Mouse (Mus musculus): Measurements from ENCODE around the gene Ndufa8. TPM values are rescaled to one million over a fixed set of nuclear protein-coding genes. Genes with fewer than 3 reads are reported as not detected.

The Ndufa8 gene
- polyA plus RNA-seq, 2 experiments = 56.1 to 128 TPM

GRCm38 (mm10) chr2:36000390-36000789 lies 48.8 kb downstream of the Ndufa8 start:
- Histone ChIP-seq H3K9me3 (ENCODE audit: control insufficient read depth, low read length) (no peaks in the 10 kb centered on the region), H3K4me3 (ENCODE audit: insufficient read depth in 1 of 2, low read depth in 2 of 2, low read length in 2 of 2) (no peak overlapping the region), H3K36me3 (replicated peaks; ENCODE audit: control insufficient read depth, insufficient read depth, low read depth) (no peaks in the 10 kb centered on the region), H3K4me1 (replicated peaks; ENCODE audit: control insufficient read depth in 2 of 2, insufficient read depth in 2 of 2, low read length in 1 of 2) (no peaks in the 10 kb centered on the region), H3K27ac (no peak overlapping the region), H3K27me3 (ENCODE audit: control insufficient read depth, insufficient read depth, low read length) (no peaks in the 10 kb centered on the region), H3K9ac (replicated peaks) (no peak overlapping the region), H3K4me2 (ENCODE audit: low read depth) (no peak overlapping the region)
- 21% methylated on average over 1 of the region's 1 CpGs for WGBS (ENCODE audit: insufficient replicate concordance)
- DNase-seq (ENCODE audit: low read depth in 3 of 3, low spot score in 3 of 3) (no peak), ATAC-seq (ENCODE audit: insufficient read depth) (no peak)
- TF ChIP-seq EP300 (IDR thresholded peaks at IDR 0.05; ENCODE audit: low read depth) = no peak
- TF ChIP-seq CTCF (IDR thresholded peaks at IDR 0.05; ENCODE audit: low read depth) = no peak

DNA sequence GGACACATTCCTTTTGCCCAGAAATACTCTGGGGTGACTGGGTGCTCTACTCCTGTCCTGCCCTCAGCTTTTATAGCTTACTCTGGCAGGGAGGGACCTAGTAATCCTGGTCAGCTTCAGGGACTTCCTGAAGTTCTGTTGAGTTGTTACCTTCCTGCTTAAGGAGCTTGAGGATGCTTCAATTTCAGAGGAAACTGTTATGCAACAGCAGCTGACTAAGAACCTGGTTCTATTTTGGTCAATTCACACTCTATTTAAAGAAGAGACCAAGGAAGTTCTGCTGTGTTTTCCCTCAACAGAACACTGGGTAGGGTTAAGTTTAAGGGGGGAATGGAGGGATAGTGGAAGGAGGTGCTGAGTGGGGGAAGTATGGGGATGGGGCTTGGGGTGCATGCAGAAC lies 50.0 kb downstream of the Ndufa8 start:
- Histone ChIP-seq H3K9me3 (ENCODE audit: control insufficient read depth, low read length) (no peaks in the 10 kb centered on the region), H3K4me3 (ENCODE audit: insufficient read depth in 1 of 2, low read depth in 2 of 2, low read length in 2 of 2) (no peak overlapping the region), H3K27ac (no peak overlapping the region), H3K27me3 (ENCODE audit: control insufficient read depth, insufficient read depth, low read length) (no peaks in the 10 kb centered on the region), H3K4me2 (ENCODE audit: low read depth) (no peak overlapping the region), H3K36me3 (replicated peaks; ENCODE audit: control insufficient read depth, insufficient read depth, low read depth) (no peaks in the 10 kb centered on the region), H3K9ac (replicated peaks) (no peak overlapping the region), H3K4me1 (replicated peaks; ENCODE audit: control insufficient read depth in 2 of 2, insufficient read depth in 2 of 2, low read length in 1 of 2) (no peaks in the 10 kb centered on the region)
- no peak for TF ChIP-seq CTCF (IDR thresholded peaks at IDR 0.05; ENCODE audit: low read depth)
- no peak for TF ChIP-seq EP300 (IDR thresholded peaks at IDR 0.05; ENCODE audit: low read depth)
- no peak for ATAC-seq (ENCODE audit: insufficient read depth)
- DNase-seq (ENCODE audit: low read depth in 3 of 3, low spot score in 3 of 3) = no peak

GRCm38 (mm10) chr2:35998416-35998815 lies 50.8 kb downstream of the Ndufa8 start:
- no peak for TF ChIP-seq EP300 (IDR thresholded peaks at IDR 0.05; ENCODE audit: low read depth)
- TF ChIP-seq CTCF (IDR thresholded peaks at IDR 0.05; ENCODE audit: low read depth) = no peak
- Histone ChIP-seq H3K4me3 (ENCODE audit: insufficient read depth in 1 of 2, low read depth in 2 of 2, low read length in 2 of 2) (no peak overlapping the region), H3K4me1 (replicated peaks; ENCODE audit: control insufficient read depth in 2 of 2, insufficient read depth in 2 of 2, low read length in 1 of 2) (no peaks in the 10 kb centered on the region), H3K9ac (replicated peaks) (no peak overlapping the region), H3K27ac (no peak overlapping the region), H3K9me3 (ENCODE audit: control insufficient read depth, low read length) (no peaks in the 10 kb centered on the region), H3K36me3 (replicated peaks; ENCODE audit: control insufficient read depth, insufficient read depth, low read depth) (no peaks in the 10 kb centered on the region), H3K27me3 (ENCODE audit: control insufficient read depth, insufficient read depth, low read length) (no peaks in the 10 kb centered on the region), H3K4me2 (ENCODE audit: low read depth) (no peak overlapping the region)
- 62% methylated on average over 5 of the region's 5 CpGs for WGBS (ENCODE audit: insufficient replicate concordance)
- no peak for ATAC-seq (ENCODE audit: insufficient read depth)
- no peak for DNase-seq (ENCODE audit: low read depth in 3 of 3, low spot score in 3 of 3)

DNA sequence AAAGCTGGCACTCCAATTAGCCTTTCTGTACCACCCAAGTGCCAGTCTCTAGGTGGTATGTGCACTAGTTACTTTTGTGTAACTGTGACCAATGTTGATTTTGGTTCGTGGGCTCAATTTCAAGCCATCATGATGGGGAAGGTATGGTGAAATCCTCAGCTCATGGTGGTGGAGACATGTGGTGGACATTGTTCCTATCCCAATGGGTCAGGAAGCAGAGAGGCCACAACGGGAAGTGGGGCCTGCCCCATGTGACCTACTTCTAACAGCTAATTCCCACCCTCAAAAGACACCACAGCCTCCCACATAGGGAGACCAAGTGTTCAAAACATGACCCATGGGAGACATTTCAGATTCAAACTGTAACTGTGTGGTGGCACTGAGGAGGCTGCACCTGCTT lies 52.5 kb downstream of the Ndufa8 start:
- Histone ChIP-seq H3K27ac (no peak overlapping the region), H3K9me3 (ENCODE audit: control insufficient read depth, low read length) (no peaks in the 10 kb centered on the region), H3K36me3 (replicated peaks; ENCODE audit: control insufficient read depth, insufficient read depth, low read depth) (no peaks in the 10 kb centered on the region), H3K4me3 (ENCODE audit: insufficient read depth in 1 of 2, low read depth in 2 of 2, low read length in 2 of 2) (no peak overlapping the region), H3K27me3 (ENCODE audit: control insufficient read depth, insufficient read depth, low read length) (no peaks in the 10 kb centered on the region), H3K4me1 (replicated peaks; ENCODE audit: control insufficient read depth in 2 of 2, insufficient read depth in 2 of 2, low read length in 1 of 2) (no peaks in the 10 kb centered on the region), H3K4me2 (ENCODE audit: low read depth) (no peak overlapping the region), H3K9ac (replicated peaks) (no peak overlapping the region)
- TF ChIP-seq EP300 (IDR thresholded peaks at IDR 0.05; ENCODE audit: low read depth) = no peak
- no peak for TF ChIP-seq CTCF (IDR thresholded peaks at IDR 0.05; ENCODE audit: low read depth)
- ATAC-seq (ENCODE audit: insufficient read depth) (no peak), DNase-seq (ENCODE audit: low read depth in 3 of 3, low spot score in 3 of 3) (no peak)
- 41% methylated on average over 2 of the region's 2 CpGs for WGBS (ENCODE audit: insufficient replicate concordance)

- Histone ChIP-seq H3K4me1 (replicated peaks; ENCODE audit: control insufficient read depth in 2 of 2, insufficient read depth in 2 of 2, low read length in 1 of 2) (no peaks in the 10 kb centered on the region), H3K4me3 (ENCODE audit: insufficient read depth in 1 of 2, low read depth in 2 of 2, low read length in 2 of 2) (no peak overlapping the region), H3K9me3 (ENCODE audit: control insufficient read depth, low read length) (no peaks in the 10 kb centered on the region), H3K27ac (no peak overlapping the region), H3K4me2 (ENCODE audit: low read depth) (no peak overlapping the region), H3K9ac (replicated peaks) (no peak overlapping the region), H3K27me3 (ENCODE audit: control insufficient read depth, insufficient read depth, low read length) (no peaks in the 10 kb centered on the region), H3K36me3 (replicated peaks; ENCODE audit: control insufficient read depth, insufficient read depth, low read depth) (no peaks in the 10 kb centered on the region)
- 60% methylated on average over 6 of the region's 6 CpGs for WGBS (ENCODE audit: insufficient replicate concordance)
- TF ChIP-seq EP300 (IDR thresholded peaks at IDR 0.05; ENCODE audit: low read depth) = no peak
- no peak for ATAC-seq (ENCODE audit: insufficient read depth)
- no peak for DNase-seq (ENCODE audit: low read depth in 3 of 3, low spot score in 3 of 3)
These were observed 54.9 kb downstream of the Ndufa8 start for GRCm38 (mm10) chr2:35994303-35994702.

- Histone ChIP-seq H3K4me1 (replicated peaks; ENCODE audit: control insufficient read depth in 2 of 2, insufficient read depth in 2 of 2, low read length in 1 of 2) (no peaks in the 10 kb centered on the region), H3K36me3 (replicated peaks; ENCODE audit: control insufficient read depth, insufficient read depth, low read depth) (no peaks in the 10 kb centered on the region), H3K27ac (no peak overlapping the region), H3K4me3 (ENCODE audit: insufficient read depth in 1 of 2, low read depth in 2 of 2, low read length in 2 of 2) (no peak overlapping the region), H3K9ac (replicated peaks) (no peak overlapping the region), H3K9me3 (ENCODE audit: control insufficient read depth, low read length) (no peaks in the 10 kb centered on the region), H3K4me2 (ENCODE audit: low read depth) (no peak overlapping the region), H3K27me3 (ENCODE audit: control insufficient read depth, insufficient read depth, low read length) (no peaks in the 10 kb centered on the region)
- TF ChIP-seq EP300 (IDR thresholded peaks at IDR 0.05; ENCODE audit: low read depth) (no peak), CTCF (IDR thresholded peaks at IDR 0.05; ENCODE audit: low read depth) (no peak)
- DNase-seq (ENCODE audit: low read depth in 3 of 3, low spot score in 3 of 3) = no peak
- WGBS (ENCODE audit: insufficient replicate concordance) = 54% methylated on average over 2 of the region's 2 CpGs
- no peak for ATAC-seq (ENCODE audit: insufficient read depth)
These were observed 55.7 kb downstream of the Ndufa8 start for GRCm38 (mm10) chr2:35993481-35993880.

Data from liver, embryonic 14.5 days (tissue).